Mouse (Mus musculus): ENCODE data around the gene Gnb1.
A peak's percentile ranks its signal among the peaks of the same experiment; 100 is the strongest.

DNA sequence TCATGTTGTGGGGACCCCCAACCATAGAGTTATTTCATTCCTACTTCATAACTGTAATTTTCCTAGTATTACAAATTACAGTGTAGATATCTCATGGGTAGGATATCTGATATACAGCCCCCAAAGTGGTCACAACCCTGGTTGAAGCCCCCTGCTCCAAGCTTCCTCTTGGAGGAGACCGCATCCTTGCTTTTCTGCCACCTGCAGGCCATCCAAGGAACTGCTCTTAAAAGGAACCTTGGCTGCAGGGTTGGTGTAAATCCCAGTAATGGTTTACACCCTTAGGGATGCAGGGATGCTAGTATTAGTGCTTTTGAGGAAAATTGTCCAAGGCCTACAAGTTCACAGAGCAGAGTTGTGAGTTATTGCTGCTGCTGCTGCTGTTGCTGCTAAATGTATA is 89.3 kb downstream of the Gnb1 start:
- peak; percentile 92 for TF ChIP-seq CTCF (IDR thresholded peaks at IDR 0.05)
- TF ChIP-seq POLR2A (IDR thresholded peaks at IDR 0.05; ENCODE audit: insufficient read depth, low read depth, low read length), result no peak

Data from heart, adult 2 months (tissue).